Mouse (Mus musculus) liver, embryonic 11.5 days (tissue): ENCODE measurements around the gene Nkiras2. TPM values are rescaled to one million over a fixed set of nuclear protein-coding genes. Genes with fewer than 3 reads are reported as not detected.

Experiments used
- ATAC-seq: fragments of 200-750 bp; cut with Nextera tagmentation; replicated peaks from 2 replicates; pipeline ENCODE4 v1.8.0; 2017; ENCODE audit warnings: moderate number of reproducible peaks, mild to moderate bottlenecking, moderate TSS enrichment, moderate library complexity; ENCODE audit not compliant: low FRiP score
- DNase-seq: peaks from one replicate; pipeline ENCODE4 v3.0.0-alpha.2; 2017; ENCODE audit warnings: low spot score
- H3K27ac ChIP-seq: fragments of 300-500 bp; sonication (generic); 2 replicates; pipeline ENCODE4 v1.5.1; 2014; ENCODE audit warnings: mild to moderate bottlenecking, low read depth, low read length, control low read depth
- H3K27me3 ChIP-seq: fragments of 300-500 bp; sonication (generic); replicated peaks from 2 replicates; pipeline ENCODE4 v1.6.1; 2014; ENCODE audit warnings: low read length, mixed read lengths; ENCODE audit not compliant: control insufficient read depth, insufficient read depth
- H3K36me3 ChIP-seq: fragments of 300-500 bp; sonication (generic); 2 replicates; pipeline ENCODE4 v1.6.1; 2014; ENCODE audit warnings: mild to moderate bottlenecking, low read length, moderate library complexity, mixed read lengths; ENCODE audit not compliant: control insufficient read depth, insufficient read depth
- H3K4me1 ChIP-seq: fragments of 300-500 bp; sonication (generic); replicated peaks from 2 replicates; pipeline ENCODE4 v1.6.1; 2014; ENCODE audit warnings: low read length, mixed read lengths; ENCODE audit not compliant: control insufficient read depth, insufficient read depth
- H3K4me2 ChIP-seq: fragments of 300-500 bp; sonication (generic); 2 replicates; pipeline ENCODE4 v1.6.1; 2014; ENCODE audit warnings: mild to moderate bottlenecking, control low read depth, moderate library complexity
- H3K4me3 ChIP-seq: fragments of 300-500 bp; sonication (generic); 2 replicates; pipeline ENCODE4 v1.5.1; 2014; ENCODE audit warnings: low read depth, low read length, control low read depth
- H3K9ac ChIP-seq: fragments of 300-500 bp; sonication (generic); 2 replicates; pipeline ENCODE4 v1.6.1; 2014; ENCODE audit warnings: low read depth, low read length, control low read depth
- H3K9me3 ChIP-seq: fragments of 300-500 bp; sonication (generic); 2 replicates; pipeline ENCODE4 v1.6.1; 2016; ENCODE audit warnings: low read length, inconsistent platforms, mixed read lengths; ENCODE audit not compliant: control insufficient read depth
- WGBS: fragments of 180-500 bp; shearing (Covaris S2); extraction: QIAGEN DNeasy Blood & Tissue Kit; methylation state at CpG from one replicate; pipeline ENCODE4 v1.1.7; 2014; 5-methylcytosine and 5-hydroxymethylcytosine counted together
- polyA plus RNA-seq: library from polyadenylated mRNA; unstranded; fragments of >200 nt; fragmentation: Nextera tagmentation; extraction: Ambion mirVana; gene quantifications from 2 replicates; pipeline ENCODE4 v1.2.1, GENCODE M21; 2014

The Nkiras2 gene
- polyA plus RNA-seq, 1 experiment from 2014 or later = 35.4 TPM

- Histone ChIP-seq H3K9me3 (no peaks in the 10 kb centered on the region), H3K4me2 (no peak overlapping the region), H3K4me3 (no peak overlapping the region), H3K4me1 (peaks cover 18% of the 10 kb centered on the region), H3K36me3 (peaks cover 5% of the 10 kb centered on the region; the same call in 1 of the 2 replicates), H3K27ac (no peak overlapping the region), H3K27me3 (no peaks in the 10 kb centered on the region), H3K9ac (no peak overlapping the region)
- 75% methylated on average over 5 of the region's 5 CpGs for WGBS
- DNase-seq (no peak), ATAC-seq (no peak)
Measured at GRCm38 (mm10) chr11:100628056-100628455, 9.0 kb downstream of the Nkiras2 start.

DNA sequence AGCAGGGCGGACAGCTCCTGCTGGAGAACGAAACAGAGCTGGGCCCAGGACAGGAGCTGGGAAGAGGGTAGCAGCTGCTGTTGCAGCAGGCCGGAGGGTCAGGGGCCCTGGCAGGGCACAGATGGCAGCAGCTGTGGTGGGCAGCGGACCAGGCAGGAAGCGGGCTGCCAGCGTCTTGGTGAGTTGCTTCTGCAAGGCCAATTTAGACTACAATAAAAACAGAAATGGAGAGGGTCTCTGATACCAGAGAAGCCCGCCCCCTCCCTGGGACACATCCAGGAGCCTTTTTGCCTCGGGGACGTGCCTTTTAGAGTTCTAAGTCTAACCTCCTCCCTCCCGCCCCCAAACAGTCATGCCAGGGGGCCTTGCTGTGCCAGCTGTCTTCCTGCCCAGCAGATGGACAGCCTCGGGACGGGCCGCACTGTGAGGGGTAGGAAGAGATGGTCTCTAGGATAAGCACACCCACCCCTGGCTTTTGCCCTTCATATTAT is 9.9 kb downstream of the Nkiras2 start:
- WGBS = 70% methylated on average over 13 of the region's 13 CpGs
- H3K4me1 ChIP-seq = peaks cover 14% of the 10 kb centered on the region
- H3K9me3 ChIP-seq = no peaks in the 10 kb centered on the region
- peaks cover 2% of the 10 kb centered on the region; the same call in 1 of the 2 replicates for H3K27me3 ChIP-seq
- no peak overlapping the region for H3K4me3 ChIP-seq
- H3K9ac ChIP-seq = no peak overlapping the region
- peaks cover 5% of the 10 kb centered on the region; the same call in 1 of the 2 replicates for H3K36me3 ChIP-seq
- ATAC-seq (no peak), DNase-seq (no peak)
- H3K4me2 ChIP-seq = no peak overlapping the region
- no peak overlapping the region for H3K27ac ChIP-seq

GRCm38 (mm10) chr11:100634530-100634929 is 15.5 kb downstream of the Nkiras2 start:
- peaks cover 26% of the 10 kb centered on the region for H3K27me3 ChIP-seq
- no peak overlapping the region for H3K4me2 ChIP-seq
- WGBS = 65% methylated on average over 7 of the region's 7 CpGs
- H3K36me3 ChIP-seq = no peaks in the 10 kb centered on the region
- H3K9ac ChIP-seq = no peak overlapping the region
- ATAC-seq = no peak
- no peak for DNase-seq
- no peaks in the 10 kb centered on the region for H3K4me1 ChIP-seq
- no peaks in the 10 kb centered on the region for H3K9me3 ChIP-seq
- no peak overlapping the region for H3K27ac ChIP-seq
- no peak overlapping the region for H3K4me3 ChIP-seq

DNA sequence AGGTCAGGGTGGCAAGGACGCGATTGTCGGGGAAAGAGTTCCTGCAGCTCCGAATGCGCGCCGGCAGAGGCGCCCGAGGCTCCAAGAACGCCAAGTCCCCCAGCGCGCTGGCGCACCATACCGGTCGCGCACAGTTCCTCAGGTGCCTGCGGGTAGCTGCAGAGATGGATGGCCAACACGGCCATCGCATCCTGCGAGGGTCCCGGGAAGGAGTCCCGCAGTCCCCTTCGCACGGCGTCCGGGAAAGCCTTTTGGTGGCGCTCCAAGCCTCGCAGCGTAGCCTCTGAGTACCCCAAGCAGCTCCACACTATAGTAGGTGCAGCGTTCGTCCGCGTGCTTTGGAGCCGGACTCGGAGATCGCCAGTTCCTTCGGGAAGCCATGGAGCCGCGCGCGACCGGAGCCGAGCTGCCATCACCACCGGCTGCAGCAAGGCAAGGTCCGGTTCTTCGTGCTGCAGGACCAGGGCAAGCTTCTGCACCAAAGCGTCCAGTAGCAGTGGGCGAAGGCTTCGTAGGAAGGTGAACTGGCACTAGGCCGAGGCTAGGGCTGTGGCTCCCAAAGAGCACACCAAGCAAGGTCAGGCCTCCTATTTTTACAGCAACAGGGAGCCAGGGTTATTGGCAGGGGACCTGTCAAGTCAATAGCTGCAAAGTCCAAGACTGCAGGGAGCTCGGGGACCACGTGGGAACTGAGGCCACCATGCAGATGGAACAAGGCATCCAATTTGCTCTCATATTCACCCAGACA is 21.3 kb downstream of the Nkiras2 start:
- Histone ChIP-seq H3K4me1 (no peaks in the 10 kb centered on the region), H3K27me3 (peaks cover 37% of the 10 kb centered on the region), H3K9ac (no peak overlapping the region), H3K4me2 (peak overlapping the region; percentile 63), H3K27ac (no peak overlapping the region), H3K36me3 (no peaks in the 10 kb centered on the region), H3K4me3 (peak overlapping the region; percentile 32), H3K9me3 (no peaks in the 10 kb centered on the region)
- DNase-seq (no peak), ATAC-seq (no peak)
- WGBS = 8% methylated on average over 52 of the region's 52 CpGs

DNA sequence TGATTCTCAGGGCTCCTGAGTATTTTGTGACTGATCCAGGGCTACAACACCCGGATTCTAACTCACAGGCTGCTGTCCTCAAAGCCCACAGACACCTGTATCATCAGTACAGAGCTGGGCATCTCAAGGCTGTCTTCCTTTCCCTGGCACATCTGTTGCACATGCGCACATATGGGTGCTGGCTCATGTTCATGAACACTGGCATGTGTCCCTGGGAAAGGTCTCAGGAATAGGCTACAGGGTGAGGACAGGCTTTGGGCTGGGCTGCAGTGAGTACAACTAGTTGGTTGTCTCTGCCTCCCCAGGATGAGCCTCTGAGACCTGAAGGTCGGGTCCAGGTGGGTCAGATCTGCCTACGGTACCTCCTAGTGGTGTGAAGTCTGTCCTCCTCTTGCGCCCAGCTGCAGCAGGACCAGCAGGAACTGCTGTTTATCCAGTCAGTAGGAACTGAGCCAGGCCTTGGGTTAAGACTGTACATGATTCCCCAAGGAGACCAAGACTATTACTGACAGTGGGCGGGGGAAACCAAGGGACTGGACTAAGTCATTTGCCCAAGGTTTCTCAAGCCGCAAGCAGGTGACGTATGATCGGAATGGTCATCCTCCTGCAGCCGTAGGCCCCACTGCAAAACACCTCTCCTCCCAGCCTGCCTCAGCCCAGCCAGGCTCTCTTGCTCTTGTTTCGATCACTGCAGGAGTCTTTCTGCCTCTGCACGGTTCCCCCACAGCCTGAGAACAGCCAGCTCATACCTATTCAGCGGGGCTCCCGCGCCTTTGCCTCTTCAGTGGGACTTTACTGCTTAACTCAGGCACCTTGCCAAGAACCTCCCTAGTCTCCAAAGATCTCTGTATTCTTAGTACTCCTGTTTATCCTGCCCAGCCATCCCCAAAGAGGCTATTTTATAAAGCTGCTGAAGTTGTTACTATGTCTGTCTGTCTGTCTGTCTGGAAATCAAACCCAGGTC is 24.9 kb downstream of the Nkiras2 start:
- Histone ChIP-seq H3K9ac (no peak overlapping the region), H3K27me3 (peaks cover 26% of the 10 kb centered on the region), H3K27ac (no peak overlapping the region), H3K4me3 (no peak overlapping the region), H3K9me3 (no peaks in the 10 kb centered on the region), H3K4me2 (no peak overlapping the region), H3K36me3 (no peaks in the 10 kb centered on the region), H3K4me1 (no peaks in the 10 kb centered on the region)
- no peak for ATAC-seq
- WGBS = 67% methylated on average over 15 of the region's 15 CpGs
- no peak for DNase-seq

DNA sequence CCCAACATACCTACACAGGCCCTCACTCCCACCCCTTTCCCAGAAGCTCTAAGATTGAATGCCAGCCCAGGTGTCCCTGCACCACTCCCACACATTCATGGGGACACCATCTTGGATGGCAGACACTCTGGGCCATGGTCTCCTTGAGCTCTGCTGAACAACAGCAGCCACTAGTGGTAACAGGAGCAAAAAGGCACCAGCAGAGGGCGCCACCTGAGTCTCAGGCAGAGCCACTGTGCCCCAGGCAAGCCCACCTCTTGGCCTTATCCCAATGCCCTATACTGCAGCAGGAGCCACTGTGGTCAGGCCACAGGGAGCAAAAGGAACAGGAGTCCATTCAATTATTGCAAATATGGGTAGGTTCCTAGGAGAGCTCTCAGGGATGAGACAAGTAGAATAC is 27.2 kb downstream of the Nkiras2 start:
- H3K4me1 ChIP-seq = no peaks in the 10 kb centered on the region
- no peak for DNase-seq
- H3K36me3 ChIP-seq = no peaks in the 10 kb centered on the region
- no peak overlapping the region for H3K4me2 ChIP-seq
- peaks cover 23% of the 10 kb centered on the region for H3K27me3 ChIP-seq
- no peaks in the 10 kb centered on the region for H3K9me3 ChIP-seq
- no peak overlapping the region for H3K4me3 ChIP-seq
- no peak overlapping the region for H3K27ac ChIP-seq
- 0% methylated on average over 1 of the region's 1 CpGs for WGBS
- no peak overlapping the region for H3K9ac ChIP-seq
- no peak for ATAC-seq

GRCm38 (mm10) chr11:100648405-100648804 is 29.4 kb downstream of the Nkiras2 start:
- no peak for ATAC-seq
- Histone ChIP-seq H3K36me3 (no peaks in the 10 kb centered on the region), H3K27me3 (peaks cover 29% of the 10 kb centered on the region), H3K9me3 (no peaks in the 10 kb centered on the region), H3K4me3 (no peak overlapping the region), H3K4me1 (no peaks in the 10 kb centered on the region), H3K9ac (no peak overlapping the region), H3K4me2 (no peak overlapping the region), H3K27ac (no peak overlapping the region)
- 85% methylated on average over 8 of the region's 8 CpGs for WGBS
- no peak for DNase-seq

DNA sequence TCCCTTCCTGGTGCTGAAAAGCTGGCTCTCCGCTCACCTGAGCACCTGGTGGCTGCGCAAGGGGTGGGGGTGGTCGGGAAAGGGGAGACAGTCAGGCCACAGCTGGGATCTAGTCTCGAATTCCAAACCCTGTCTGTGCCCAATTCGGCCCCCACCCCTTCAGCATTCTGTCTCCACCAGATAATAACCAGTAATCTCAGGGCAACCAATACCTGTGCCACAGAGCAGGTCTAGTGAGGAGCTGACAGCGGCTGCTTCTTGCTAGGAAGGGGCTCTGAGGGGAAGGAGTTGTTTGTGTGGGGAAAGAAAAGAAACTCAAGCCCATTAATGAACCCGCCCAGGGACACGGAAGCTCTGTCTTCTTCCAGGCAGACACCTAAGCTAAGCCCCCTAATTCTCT is 32.2 kb downstream of the Nkiras2 start:
- Histone ChIP-seq H3K27ac (no peak overlapping the region), H3K27me3 (peaks cover 29% of the 10 kb centered on the region), H3K4me2 (no peak overlapping the region), H3K4me1 (peaks cover 2% of the 10 kb centered on the region; the same call in 1 of the 2 replicates), H3K4me3 (no peak overlapping the region), H3K9ac (no peak overlapping the region), H3K9me3 (no peaks in the 10 kb centered on the region), H3K36me3 (no peaks in the 10 kb centered on the region)
- DNase-seq (no peak), ATAC-seq (no peak)
- 19% methylated on average over 8 of the region's 8 CpGs for WGBS
